Mouse (Mus musculus) forelimb bud, embryonic 11.5 days (tissue): ENCODE results near the gene Gm20388.

ENCODE experiments used
- DNase-seq: peaks from one replicate; pipeline ENCODE4 v3.0.0-alpha.2; 2012; ENCODE audit warnings: low read depth, low spot score

Gene Gm20388

GRCm38 (mm10) chr8:123860386-123860785, 3949.7 kb downstream of the Gm20388 start:
- DNase-seq = no peak

- DNase-seq = no peak
These were observed 3955.1 kb downstream of the Gm20388 start for GRCm38 (mm10) chr8:123865786-123866185.

- no peak for DNase-seq
These were observed 3956.3 kb downstream of the Gm20388 start for GRCm38 (mm10) chr8:123866971-123867370.

GRCm38 (mm10) chr8:123872048-123872447, 3961.4 kb downstream of the Gm20388 start:
- no peak for DNase-seq

GRCm38 (mm10) chr8:123873364-123873763, 3962.7 kb downstream of the Gm20388 start:
- no peak for DNase-seq

- no peak for DNase-seq
These were observed 3963.7 kb downstream of the Gm20388 start for GRCm38 (mm10) chr8:123874324-123874723.

- no peak for DNase-seq
These were observed 3967.2 kb downstream of the Gm20388 start for GRCm38 (mm10) chr8:123877865-123878264.

GRCm38 (mm10) chr8:123880271-123880670, 3969.6 kb downstream of the Gm20388 start:
- DNase-seq = no peak

GRCm38 (mm10) chr8:123880821-123881350, 3970.2 kb downstream of the Gm20388 start:
- DNase-seq = no peak

GRCm38 (mm10) chr8:123882412-123882811, 3971.8 kb downstream of the Gm20388 start:
- DNase-seq = no peak

GRCm38 (mm10) chr8:123883094-123883493, 3972.5 kb downstream of the Gm20388 start:
- DNase-seq = no peak

GRCm38 (mm10) chr8:123884721-123885565, 3974.3 kb downstream of the Gm20388 start:
- no peak for DNase-seq

- no peak for DNase-seq
These were observed 3976.5 kb downstream of the Gm20388 start for GRCm38 (mm10) chr8:123887163-123887562.

- DNase-seq = no peak
These were observed 3977.3 kb downstream of the Gm20388 start for GRCm38 (mm10) chr8:123887956-123888355.

- no peak for DNase-seq
These were observed 3979.2 kb downstream of the Gm20388 start for GRCm38 (mm10) chr8:123889797-123890196.

- peak; percentile 73 for DNase-seq
These were observed 3980.6 kb downstream of the Gm20388 start for GRCm38 (mm10) chr8:123891271-123891670.

GRCm38 (mm10) chr8:123891883-123892585, 3981.4 kb downstream of the Gm20388 start:
- DNase-seq = no peak

- peak; percentile 24 for DNase-seq
These were observed 3982.0 kb downstream of the Gm20388 start for GRCm38 (mm10) chr8:123892586-123893155.

GRCm38 (mm10) chr8:123893413-123893812, 3982.8 kb downstream of the Gm20388 start:
- DNase-seq = no peak

GRCm38 (mm10) chr8:123894502-123895097, 3984.0 kb downstream of the Gm20388 start, which contains the start of gene Acta1:
Acta1 (minus strand) TSS chr8:123894751.
- no peak for DNase-seq

GRCm38 (mm10) chr8:123895230-123895629, 3984.6 kb downstream of the Gm20388 start:
- no peak for DNase-seq
